Mouse (Mus musculus) kidney, adult 2 months (tissue): ENCODE measurements around the gene Sh3kbp1. TPM values are rescaled to one million over a fixed set of nuclear protein-coding genes. Genes with fewer than 3 reads are reported as not detected.

Experiments
- DNase-seq: peaks from one replicate; pipeline ENCODE4 v3.0.0; 2021
- H3K27ac ChIP-seq: fragments of 200-500 bp; 2 replicates; pipeline ENCODE4 v1.5.1; 2012; ENCODE audit warnings: low read depth, low read length, control low read depth, inconsistent platforms; ENCODE audit not compliant: insufficient read depth
- H3K27me3 ChIP-seq: fragments of 200-500 bp; replicated peaks from 2 replicates; pipeline ENCODE4 v1.6.1; 2012; ENCODE audit warnings: mild to moderate bottlenecking, moderate library complexity, low read length, inconsistent platforms; ENCODE audit not compliant: control insufficient read depth, insufficient read depth
- H3K36me3 ChIP-seq: fragments of 200-500 bp; 2 replicates; pipeline ENCODE4 v1.6.1; 2012; ENCODE audit warnings: mild to moderate bottlenecking, moderate library complexity, low read length, inconsistent platforms; ENCODE audit not compliant: control insufficient read depth, insufficient read depth
- H3K4me1 ChIP-seq: fragments of 200-500 bp; 2 replicates; pipeline ENCODE4 v1.6.1; 2011; ENCODE audit warnings: low read length; ENCODE audit not compliant: control insufficient read depth, insufficient read depth
- H3K4me3 ChIP-seq: fragments of 200-500 bp; 2 replicates; pipeline ENCODE4 v1.5.1; 2011; ENCODE audit warnings: mild to moderate bottlenecking, low read depth, low read length, control low read depth; ENCODE audit not compliant: insufficient read depth
- CTCF ChIP-seq: fragments of 200-500 bp; conservative IDR thresholded peaks from 2 replicates; pipeline ENCODE4 v1.5.1; 2011; ENCODE audit warnings: low read depth, mild to moderate bottlenecking, control low read depth, low read length, moderate library complexity, mixed read lengths; ENCODE audit not compliant: insufficient read depth, insufficient read length
- POLR2A ChIP-seq: fragments of 200-500 bp; IDR thresholded peaks from one replicate; pipeline ENCODE4 v1.6.1; 2011; ENCODE audit warnings: low read depth, low read length, control low read depth
- WGBS: fragments of 180-500 bp; shearing (Covaris S2); methylation state at CpG from one replicate; pipeline ENCODE4 v1.1.7; 2018; 5-methylcytosine and 5-hydroxymethylcytosine counted together
- polyA plus RNA-seq: library from polyadenylated mRNA; depleted of rRNA; stranded (reverse); fragments of >200 nt; gene quantifications from 2 replicates; pipeline ENCODE4 v1.2.3, GENCODE M21; 2012

Gene Sh3kbp1
- polyA plus RNA-seq, 1 experiment = 9.4 TPM

DNA sequence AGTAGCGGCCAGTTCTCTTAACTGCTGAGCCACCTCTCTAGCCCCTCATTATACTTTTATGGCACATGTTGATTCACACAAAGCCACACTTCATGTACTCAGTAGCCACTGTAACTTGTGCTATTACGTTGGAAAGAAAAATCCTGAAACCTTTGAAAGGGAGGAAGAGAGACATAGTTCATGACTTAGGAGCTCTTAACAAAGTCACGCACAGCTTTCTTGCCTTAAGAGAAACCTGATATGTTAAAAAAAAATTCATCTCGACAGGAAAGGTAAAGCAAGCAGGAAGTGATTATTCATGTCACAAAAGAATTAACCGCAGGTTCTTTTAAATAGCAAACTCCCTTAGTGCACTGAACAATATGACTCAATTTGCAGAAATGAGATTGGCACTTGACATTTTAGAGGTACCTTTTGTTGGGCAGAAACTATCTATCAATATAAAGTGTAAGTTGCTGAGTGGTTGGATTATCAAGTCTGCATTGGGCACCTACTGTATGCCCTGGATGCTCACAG lies 51.3 kb downstream of the Sh3kbp1 start:
- Histone ChIP-seq H3K4me1 (no peaks in the 10 kb centered on the region), H3K4me3 (no peak overlapping the region), H3K27ac (no peak overlapping the region), H3K36me3 (no peaks in the 10 kb centered on the region), H3K27me3 (no peaks in the 10 kb centered on the region)
- no peak for DNase-seq
- WGBS = 51% methylated on average over 5 of the region's 5 CpGs
- TF ChIP-seq CTCF (no peak), POLR2A (no peak)

- Histone ChIP-seq H3K36me3 (no peaks in the 10 kb centered on the region), H3K27ac (no peak overlapping the region), H3K4me3 (no peak overlapping the region), H3K4me1 (no peaks in the 10 kb centered on the region), H3K27me3 (no peaks in the 10 kb centered on the region)
- TF ChIP-seq CTCF (no peak), POLR2A (no peak)
- DNase-seq = no peak
- WGBS = 47% methylated on average over 1 of the region's 1 CpGs
These were observed 58.4 kb downstream of the Sh3kbp1 start for GRCm38 (mm10) chrX:159685521-159685920.

GRCm38 (mm10) chrX:159686850-159687249 lies 59.8 kb downstream of the Sh3kbp1 start:
- H3K36me3 ChIP-seq = no peaks in the 10 kb centered on the region
- H3K4me1 ChIP-seq = no peaks in the 10 kb centered on the region
- no peak overlapping the region for H3K27ac ChIP-seq
- DNase-seq = no peak
- WGBS = 87% methylated on average over 4 of the region's 4 CpGs
- H3K4me3 ChIP-seq = no peak overlapping the region
- no peak for TF ChIP-seq POLR2A
- H3K27me3 ChIP-seq = no peaks in the 10 kb centered on the region

DNA sequence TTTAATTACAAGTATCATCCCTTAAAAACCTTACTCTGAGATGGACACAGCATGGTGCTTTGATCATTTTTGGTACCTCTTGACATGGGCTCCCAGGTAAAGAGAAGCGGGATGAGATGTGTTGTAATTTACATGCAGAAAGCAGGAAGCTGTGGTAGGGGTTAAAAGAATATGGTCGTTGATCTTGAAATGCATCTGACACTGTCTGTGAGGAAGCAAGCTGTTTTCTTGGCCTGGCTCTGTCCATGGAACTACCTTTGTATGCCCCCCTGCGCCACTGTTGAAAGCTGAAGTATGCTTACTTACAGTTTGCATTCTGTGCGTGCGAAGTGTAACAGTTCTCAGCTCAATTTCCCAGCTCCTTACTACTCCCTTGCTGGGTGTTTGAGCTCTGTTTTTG lies 61.6 kb downstream of the Sh3kbp1 start:
- 81% methylated on average over 5 of the region's 5 CpGs for WGBS
- H3K27ac ChIP-seq = no peak overlapping the region
- no peaks in the 10 kb centered on the region for H3K36me3 ChIP-seq
- H3K4me1 ChIP-seq = no peaks in the 10 kb centered on the region
- TF ChIP-seq POLR2A (no peak), CTCF (no peak)
- no peaks in the 10 kb centered on the region for H3K27me3 ChIP-seq
- no peak for DNase-seq
- H3K4me3 ChIP-seq = no peak overlapping the region

- WGBS = 69% methylated on average over 10 of the region's 10 CpGs
- no peak for TF ChIP-seq CTCF
- no peak for TF ChIP-seq POLR2A
- Histone ChIP-seq H3K4me3 (no peak overlapping the region), H3K36me3 (no peaks in the 10 kb centered on the region), H3K27ac (no peak overlapping the region), H3K27me3 (no peaks in the 10 kb centered on the region), H3K4me1 (no peaks in the 10 kb centered on the region)
- DNase-seq = no peak
These were observed 62.8 kb downstream of the Sh3kbp1 start for GRCm38 (mm10) chrX:159689785-159690416.

GRCm38 (mm10) chrX:159693126-159693525 lies 66.1 kb downstream of the Sh3kbp1 start:
- Histone ChIP-seq H3K4me3 (no peak overlapping the region), H3K27ac (no peak overlapping the region), H3K4me1 (no peaks in the 10 kb centered on the region), H3K27me3 (no peaks in the 10 kb centered on the region), H3K36me3 (no peaks in the 10 kb centered on the region)
- 66% methylated on average over 5 of the region's 5 CpGs for WGBS
- no peak for DNase-seq
- TF ChIP-seq POLR2A = no peak
- no peak for TF ChIP-seq CTCF

GRCm38 (mm10) chrX:159696545-159696944 lies 69.5 kb downstream of the Sh3kbp1 start:
- H3K27ac ChIP-seq = no peak overlapping the region
- no peaks in the 10 kb centered on the region for H3K27me3 ChIP-seq
- TF ChIP-seq CTCF (no peak), POLR2A (no peak)
- 35% methylated on average over 2 of the region's 2 CpGs for WGBS
- H3K4me3 ChIP-seq = no peak overlapping the region
- DNase-seq = no peak
- no peaks in the 10 kb centered on the region for H3K4me1 ChIP-seq
- H3K36me3 ChIP-seq = no peaks in the 10 kb centered on the region

DNA sequence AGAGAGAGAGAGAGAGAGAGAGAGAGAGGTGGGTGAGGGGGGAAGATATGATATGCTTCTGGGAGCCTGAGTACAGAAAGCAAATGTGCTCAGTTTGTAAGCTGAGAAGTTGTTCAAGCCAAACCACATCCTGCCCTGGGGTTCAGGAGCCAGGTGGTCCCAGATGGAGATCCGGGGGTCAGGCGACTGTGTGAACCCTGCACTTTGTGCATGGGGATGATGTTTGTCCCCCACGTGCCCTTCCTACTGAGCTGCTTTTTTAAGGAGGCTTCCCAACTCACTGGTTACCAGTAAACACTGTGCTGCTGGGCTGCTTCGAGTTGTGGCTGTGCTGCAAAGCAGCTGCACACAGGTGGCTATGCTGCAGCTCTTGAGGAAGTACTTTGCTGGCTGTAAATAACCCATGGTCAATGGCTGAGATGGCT lies 70.0 kb downstream of the Sh3kbp1 start:
- H3K27ac ChIP-seq = no peak overlapping the region
- no peak overlapping the region for H3K4me3 ChIP-seq
- H3K36me3 ChIP-seq = no peaks in the 10 kb centered on the region
- TF ChIP-seq CTCF (no peak), POLR2A (no peak)
- peak; percentile 43 for DNase-seq
- 22% methylated on average over 4 of the region's 4 CpGs for WGBS
- H3K4me1 ChIP-seq = no peaks in the 10 kb centered on the region
- H3K27me3 ChIP-seq = no peaks in the 10 kb centered on the region
